Mouse (Mus musculus): Measurements from ENCODE around the gene Fam198a. TPM values are rescaled to one million over a fixed set of nuclear protein-coding genes. Genes with fewer than 3 reads are reported as not detected.

Gene Fam198a
- polyA plus RNA-seq, 1 experiment from 2014 or later, result 3.5 TPM

Other genes starting within 250 kb of the Fam198a start
- gene Sec22c, start 245.5 kb upstream of the Fam198a start, polyA plus RNA-seq (2015; fragmentation: Nextera tagmentation; extraction: Ambion mirVana), result 16.1 and 16.4 TPM in 2 replicates
- gene Ss18l2, start 240.7 kb upstream of the Fam198a start, polyA plus RNA-seq (2015; fragmentation: Nextera tagmentation; extraction: Ambion mirVana), result 124 and 144 TPM in 2 replicates
- 44.8 and 46.3 TPM in 2 replicates for gene Nktr, start 231.8 kb upstream of the Fam198a start, polyA plus RNA-seq (2015; fragmentation: Nextera tagmentation; extraction: Ambion mirVana)
- 4.0 and 4.8 TPM in 2 replicates for gene Zfp651, start 191.7 kb upstream of the Fam198a start, polyA plus RNA-seq (2015; fragmentation: Nextera tagmentation; extraction: Ambion mirVana)
- gene Klhl40, start 173.4 kb upstream of the Fam198a start, polyA plus RNA-seq (2015; fragmentation: Nextera tagmentation; extraction: Ambion mirVana), result 0.27 and 0.32 TPM in 2 replicates
- gene Hhatl, start 158.5 kb upstream of the Fam198a start, polyA plus RNA-seq (2015; fragmentation: Nextera tagmentation; extraction: Ambion mirVana), result 1.2 and 2.1 TPM in 2 replicates
- gene Ccdc13, start 111.5 kb upstream of the Fam198a start, polyA plus RNA-seq (2015; fragmentation: Nextera tagmentation; extraction: Ambion mirVana), result 0.66 and 0.81 TPM in 2 replicates
- gene Higd1a, start 92.6 kb upstream of the Fam198a start, polyA plus RNA-seq (2015; fragmentation: Nextera tagmentation; extraction: Ambion mirVana), result 149 and 162 TPM in 2 replicates
- gene Ackr2, start 52.6 kb upstream of the Fam198a start, polyA plus RNA-seq (2015; fragmentation: Nextera tagmentation; extraction: Ambion mirVana), result 0.62 and 0.98 TPM in 2 replicates
- gene Cyp8b1, start 34.7 kb upstream of the Fam198a start, polyA plus RNA-seq (2015; fragmentation: Nextera tagmentation; extraction: Ambion mirVana), result not detected in 2 replicates
- 14.4 and 15.9 TPM in 2 replicates for gene Pomgnt2, start 46.1 kb downstream of the Fam198a start, polyA plus RNA-seq (2015; fragmentation: Nextera tagmentation; extraction: Ambion mirVana)
- gene Snrk, start 166.3 kb downstream of the Fam198a start, polyA plus RNA-seq (2015; fragmentation: Nextera tagmentation; extraction: Ambion mirVana), result 45.5 and 48.7 TPM in 2 replicates

Data from intestine, embryonic 16.5 days (tissue).